ENCODE assay signal across 9 mouse cellular contexts in the genomic region with DNA sequence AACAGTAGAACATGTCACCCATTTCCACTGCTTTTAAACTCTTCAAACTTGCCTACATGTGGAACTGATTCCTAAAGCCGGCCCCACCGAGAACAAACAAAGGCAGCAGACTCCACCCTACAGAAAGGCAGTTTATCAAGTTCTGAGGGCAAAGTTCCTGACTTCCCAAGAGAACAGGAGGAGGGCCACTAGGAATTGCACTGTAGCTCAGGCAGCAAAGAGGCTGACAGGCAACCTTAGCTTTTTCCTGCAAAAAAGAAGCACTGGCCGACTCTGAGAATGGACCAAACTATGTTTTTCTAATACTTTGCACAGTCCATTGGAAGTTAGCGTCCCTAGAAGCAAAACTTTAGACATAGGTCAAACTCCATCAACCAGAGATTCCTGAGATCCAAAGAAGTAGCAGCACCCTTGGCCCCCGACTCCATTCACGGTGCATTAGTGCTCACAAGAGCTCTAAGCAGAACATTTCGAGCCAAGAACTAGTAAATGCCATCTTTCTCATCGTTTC. TPM values are rescaled to one million over a fixed set of nuclear protein-coding genes. Genes with fewer than 3 reads are reported as not detected.
DNase-seq lines count a peak whose midpoint lies in the region; ATAC-seq lines count a peak whose summit lies in the region.
"Had no signal": no experiment of that assay in that cellular context is flagged by ENCODE, and none has a peak within 500 bp of the region (broad histone marks: within the 10 kb centered on the region; RNA-seq: fewer than 3 reads in every experiment).

No protein-coding gene starts in this region.

- H3K4me2 ChIP-seq in midbrain, embryonic 12.5 days (replicated peaks) = peak overlapping the region; percentile 33

- intact Hi-C loops in heart, postnatal 14 days (cut with DNase I) = loop anchor here (1.0 kb wide), 1 partner anchor 13 kb away; no protein-coding TSS in a partner anchor
- intact Hi-C loops in left cerebral cortex, postnatal 36 days (cut with DNase I) = no loop called here

- H3K9me3 ChIP-seq in limb, embryonic 10.5 days (replicated peaks) = no peaks in the 10 kb centered on the region
- H3K9me3 ChIP-seq in midbrain, embryonic 12.5 days = no peaks in the 10 kb centered on the region

- H3K4me3 ChIP-seq in limb, embryonic 10.5 days = peak overlapping the region; percentile 22
- no peak overlapping the region for H3K4me3 ChIP-seq in midbrain, embryonic 12.5 days

- no peak overlapping the region for H3K9ac ChIP-seq in midbrain, embryonic 12.5 days (replicated peaks)

- no peaks in the 10 kb centered on the region for H3K27me3 ChIP-seq in limb, embryonic 10.5 days (ENCODE audit: low read depth, poor library complexity, severe bottlenecking)
- no peaks in the 10 kb centered on the region for H3K27me3 ChIP-seq in midbrain, embryonic 12.5 days

- 25% methylated on average over 8 of the region's 8 CpGs for WGBS in limb, embryonic 10.5 days
- 22% methylated on average over 8 of the region's 8 CpGs for WGBS in midbrain, embryonic 12.5 days

- H3K36me3 ChIP-seq in limb, embryonic 10.5 days = no peaks in the 10 kb centered on the region
- no peaks in the 10 kb centered on the region for H3K36me3 ChIP-seq in midbrain, embryonic 12.5 days

- peak overlapping the region; percentile 85 for H3K27ac ChIP-seq in limb, embryonic 10.5 days
- peak overlapping the region; percentile 86 for H3K27ac ChIP-seq in midbrain, embryonic 12.5 days (replicated peaks)

- peaks cover 60% of the 10 kb centered on the region for H3K4me1 ChIP-seq in limb, embryonic 10.5 days
- H3K4me1 ChIP-seq in midbrain, embryonic 12.5 days = peaks cover 58% of the 10 kb centered on the region

- DNase-seq in 3T3-L1 (ENCODE audit: low read depth, low spot score) = peak; percentile 76
- DNase-seq in embryo, embryonic 9.5 days (ENCODE audit: extremely low spot score) = peak; percentile 65
- peak; percentile 34 to 46 for DNase-seq in heart, postnatal 14 days
- DNase-seq in limb, embryonic 10.5 days (ENCODE audit: low spot score) = peak; percentile 51
- DNase-seq in right cerebral cortex, postnatal 14 days = no peak
- DNase-seq in left cerebral cortex, postnatal 36 days (ENCODE audit: low spot score in 2 of 2) = no peak
- no peak for DNase-seq in right cerebral cortex, postnatal 36 days (ENCODE audit: low spot score in 2 of 2)

- no peak for ATAC-seq in midbrain, embryonic 12.5 days (ENCODE audit: low FRiP score, low read depth)

RNA-seq across cellular contexts. Expression of gene Ctnnd1, which starts 14.3 kb away (rescaled TPM):
- 100 to 1,000 TPM in 1 of 2 experiments, 10 to 100 TPM in 1; 92.4 to 107 TPM for total RNA-seq in heart, postnatal 14 days (2021)
- 38.2 and 40.0 TPM in 2 replicates for polyA plus RNA-seq in limb, embryonic 10.5 days (2016; fragmentation: Nextera tagmentation; extraction: Ambion mirVana)
- polyA plus RNA-seq in midbrain, embryonic 12.5 days (2016; fragmentation: Nextera tagmentation; extraction: Ambion mirVana) = 47.4 and 47.7 TPM in 2 replicates
- total RNA-seq in left cerebral cortex, postnatal 36 days (2021) = 10 to 100 TPM; 56.8 to 66.1 TPM

RNA-seq across cellular contexts. Expression of gene Btbd18, which starts 22.6 kb away (rescaled TPM):
- total RNA-seq in heart, postnatal 14 days (2021) = not detected
- polyA plus RNA-seq in limb, embryonic 10.5 days (2016; fragmentation: Nextera tagmentation; extraction: Ambion mirVana) = 0.20 and 0.58 TPM in 2 replicates
- 0.26 and 0.31 TPM in 2 replicates for polyA plus RNA-seq in midbrain, embryonic 12.5 days (2016; fragmentation: Nextera tagmentation; extraction: Ambion mirVana)
- total RNA-seq in left cerebral cortex, postnatal 36 days (2021) = not detected
- total RNA-seq: neutrophil, adult 5-6 weeks had no signal

RNA-seq across cellular contexts. Expression of gene Selenoh, which starts 34.3 kb away (rescaled TPM):
- total RNA-seq in heart, postnatal 14 days (2021) = 10 to 100 TPM; 31.4 to 32.8 TPM
- polyA plus RNA-seq in limb, embryonic 10.5 days (2016; fragmentation: Nextera tagmentation; extraction: Ambion mirVana) = 507 and 566 TPM in 2 replicates
- polyA plus RNA-seq in midbrain, embryonic 12.5 days (2016; fragmentation: Nextera tagmentation; extraction: Ambion mirVana) = 367 and 374 TPM in 2 replicates
- 10 to 100 TPM; 35.5 to 41.2 TPM for total RNA-seq in left cerebral cortex, postnatal 36 days (2021)

RNA-seq across cellular contexts. Expression of gene Gm28635, which starts 41.6 kb away (rescaled TPM):
- 10 to 100 TPM in 1 of 2 experiments, 1 to 10 TPM in 1; 4.3 to 11.7 TPM for total RNA-seq in heart, postnatal 14 days (2021)
- polyA plus RNA-seq in limb, embryonic 10.5 days (2016; fragmentation: Nextera tagmentation; extraction: Ambion mirVana) = not detected in 2 replicates
- not detected in 2 replicates for polyA plus RNA-seq in midbrain, embryonic 12.5 days (2016; fragmentation: Nextera tagmentation; extraction: Ambion mirVana)
- total RNA-seq in left cerebral cortex, postnatal 36 days (2021) = 1 to 10 TPM; 6.0 to 8.1 TPM

RNA-seq across cellular contexts. Expression of gene Med19, which starts 41.9 kb away (rescaled TPM):
- total RNA-seq in heart, postnatal 14 days (2021) = 10 to 100 TPM; 13.9 to 15.0 TPM
- 41.1 and 43.4 TPM in 2 replicates for polyA plus RNA-seq in limb, embryonic 10.5 days (2016; fragmentation: Nextera tagmentation; extraction: Ambion mirVana)
- polyA plus RNA-seq in midbrain, embryonic 12.5 days (2016; fragmentation: Nextera tagmentation; extraction: Ambion mirVana) = 51.8 and 54.8 TPM in 2 replicates
- 10 to 100 TPM; 27.2 to 31.9 TPM for total RNA-seq in left cerebral cortex, postnatal 36 days (2021)

Comparison
In these comparisons a context has a peak if more than half of its experiments do, and no peak if none do; other contexts are left out.
1. DNase-seq: peak in 3T3-L1 (single experiment), embryo, embryonic 9.5 days (single experiment), heart, postnatal 14 days (2 of 2) and limb, embryonic 10.5 days (single experiment); none in right cerebral cortex, postnatal 14 days (single experiment), left cerebral cortex, postnatal 36 days (0 of 2) and right cerebral cortex, postnatal 36 days (0 of 2).